Mouse (Mus musculus) adrenal gland, postnatal 36 days (tissue): ENCODE measurements at regions not wholly inside any gene's neighbourhood (a gene's known extent, or its start where the extent isn't known, plus 50 kb on each side); places are given as distances from the start of the nearest gene placed in this dataset.
A peak's percentile ranks its signal among the peaks of the same experiment; 100 is the strongest.

Experiments used
- DNase-seq, 2 experiments: peaks; one replicate each; pipeline ENCODE4 v3.0.0; 2021; ENCODE audit warnings: mixed read lengths in 1 of 2

DNA sequence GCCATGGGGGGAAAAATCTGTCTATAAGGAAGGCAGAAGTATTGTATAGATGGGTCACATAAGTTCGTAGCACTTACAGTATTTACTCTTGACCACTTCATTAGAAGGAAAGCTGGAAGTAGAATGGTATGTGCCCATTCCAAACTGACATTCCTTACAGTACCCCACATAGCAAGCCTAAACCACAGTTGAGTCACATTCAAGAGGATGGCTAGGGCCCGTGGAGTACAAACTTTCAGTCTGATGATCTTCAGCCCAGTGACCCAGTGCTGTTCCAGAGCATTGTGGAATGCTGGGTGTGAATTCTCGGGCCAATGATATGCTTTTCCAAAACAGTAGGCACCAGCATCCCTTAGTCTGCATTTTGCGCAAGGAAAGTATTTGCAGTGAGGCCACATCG is 124.2 kb upstream of the Tent5a start:
- DNase-seq, result no peak

DNA sequence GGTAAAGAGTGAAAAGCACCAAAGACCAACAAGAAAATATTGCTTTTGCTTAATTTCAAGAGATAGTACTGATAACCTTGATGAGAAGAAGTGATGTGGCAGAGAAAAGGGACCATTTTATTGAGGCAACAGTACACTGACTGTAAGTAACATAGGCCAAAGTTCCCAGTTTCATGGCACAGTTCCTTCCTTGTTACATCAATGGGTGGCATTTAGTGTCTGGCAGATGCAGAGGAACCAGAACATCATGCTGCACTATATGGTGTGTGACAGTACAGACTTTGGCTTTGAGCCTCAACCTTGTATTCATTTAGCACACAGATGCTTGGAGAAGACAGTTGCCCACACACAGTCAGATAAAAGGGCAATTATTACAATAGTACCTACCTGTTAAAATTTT is 123.7 kb upstream of the Tent5a start:
- no peak for DNase-seq

DNA sequence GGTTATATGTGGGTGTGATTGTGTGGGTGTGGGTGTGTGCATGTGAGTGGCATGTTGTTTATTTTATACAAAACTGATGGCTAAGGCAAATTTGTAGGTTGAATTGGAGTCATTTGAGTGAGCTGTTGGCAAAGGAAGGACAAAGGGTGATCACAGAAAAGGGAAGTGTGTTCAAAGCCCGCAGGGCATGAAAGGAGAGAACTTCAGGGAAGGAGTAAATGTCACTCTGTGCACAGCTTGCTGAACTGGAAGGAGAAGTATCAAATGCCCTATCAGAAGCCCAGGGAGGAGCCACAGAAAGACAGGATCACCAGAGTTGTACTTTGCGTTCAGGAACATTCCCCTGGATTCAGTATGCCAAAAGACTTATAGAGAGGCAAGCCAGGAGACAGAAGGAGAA is 122.3 kb upstream of the Tent5a start:
- no peak for DNase-seq

DNA sequence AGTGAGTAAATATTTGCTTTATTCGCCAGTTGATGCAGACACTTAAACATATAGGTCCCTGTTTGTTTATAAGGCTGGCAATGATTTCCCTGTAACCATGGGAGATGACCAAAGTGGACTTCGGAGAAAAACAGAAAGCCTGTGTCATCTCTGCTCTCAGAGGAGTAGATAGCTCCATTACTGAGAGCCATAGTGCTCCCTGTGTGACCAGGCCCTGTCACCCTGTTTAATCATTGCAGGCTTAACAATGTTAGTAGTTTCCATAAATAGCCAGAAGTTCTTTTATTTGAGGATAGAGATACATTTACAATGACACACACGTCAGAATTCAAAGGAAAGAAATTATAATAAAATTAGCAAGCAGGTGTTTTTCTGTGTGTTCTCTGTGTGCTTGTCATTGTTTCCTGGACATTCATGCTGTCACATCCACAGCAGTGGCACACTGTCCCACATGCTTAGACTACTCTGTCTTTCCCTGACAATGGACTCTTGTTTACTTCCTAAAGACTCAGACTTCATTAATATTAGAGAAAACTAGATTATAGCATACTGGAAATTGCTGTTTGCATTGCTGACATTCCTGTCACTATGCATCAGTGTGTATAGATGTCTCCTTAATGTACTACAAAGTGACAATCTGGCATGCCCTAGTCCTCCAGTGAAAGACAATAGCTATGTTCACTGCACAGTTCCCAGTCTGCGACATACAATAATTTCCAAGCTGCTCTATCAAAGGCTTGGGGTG is 115.8 kb upstream of the Tent5a start:
- DNase-seq, result no peak

DNA sequence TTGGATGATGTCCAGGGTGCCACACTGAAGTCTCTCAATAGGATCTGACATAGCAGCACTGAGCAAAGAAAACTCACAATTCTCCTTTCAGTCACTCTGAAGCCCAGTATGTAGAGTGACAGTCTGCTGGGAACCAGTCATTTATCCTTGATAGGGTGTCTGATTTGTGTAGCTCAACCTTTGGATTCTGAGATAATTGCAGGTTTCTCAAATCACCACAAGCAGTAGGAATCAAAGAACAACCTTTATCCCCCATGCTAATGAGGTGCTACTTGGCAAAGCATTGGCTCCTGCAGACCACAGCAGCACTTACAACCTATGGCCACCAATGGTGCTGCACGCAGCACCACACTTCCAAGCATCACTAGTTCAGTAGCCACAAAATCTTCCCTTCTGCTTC is 112.5 kb upstream of the Tent5a start:
- no peak for DNase-seq

DNA sequence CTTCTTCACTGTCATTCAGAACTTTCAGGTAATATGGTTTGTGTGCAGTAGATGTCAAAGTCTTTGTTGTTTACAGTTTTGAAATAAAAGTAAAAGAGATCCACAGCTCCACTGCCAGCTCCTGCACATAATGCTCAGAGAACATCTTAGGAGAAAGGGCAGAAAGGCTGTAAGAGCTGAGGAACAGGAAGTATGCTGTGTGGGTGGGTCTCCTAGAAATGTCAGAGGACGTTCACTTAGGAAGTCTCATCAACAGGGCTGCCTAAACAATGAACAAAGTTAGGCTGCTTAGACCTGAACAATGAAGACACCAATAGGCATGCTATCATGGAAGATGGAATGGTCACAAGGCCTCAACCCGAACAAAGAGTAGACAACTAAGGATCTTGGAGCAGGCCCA is 105.1 kb upstream of the Tent5a start:
- DNase-seq, result no peak

DNA sequence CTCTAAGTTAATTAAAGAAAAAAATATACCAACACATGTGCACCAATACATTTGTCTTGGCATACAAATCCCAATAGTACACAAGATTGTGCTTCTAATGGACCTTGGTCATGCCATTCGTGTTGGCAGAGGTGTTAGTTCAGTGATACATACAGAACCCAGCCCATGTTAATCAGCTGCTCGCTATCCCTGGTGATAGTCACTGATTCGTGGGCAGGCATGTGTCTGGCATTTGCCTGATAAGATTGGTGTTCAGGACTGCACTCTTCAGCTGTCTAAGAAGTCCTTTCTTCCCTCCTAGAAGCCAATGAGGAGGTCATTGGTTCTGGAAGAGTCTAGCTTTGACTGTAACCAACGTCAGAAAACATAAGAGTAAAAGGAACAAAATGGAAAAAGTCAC is 99.7 kb upstream of the Tent5a start:
- DNase-seq, result no peak

DNA sequence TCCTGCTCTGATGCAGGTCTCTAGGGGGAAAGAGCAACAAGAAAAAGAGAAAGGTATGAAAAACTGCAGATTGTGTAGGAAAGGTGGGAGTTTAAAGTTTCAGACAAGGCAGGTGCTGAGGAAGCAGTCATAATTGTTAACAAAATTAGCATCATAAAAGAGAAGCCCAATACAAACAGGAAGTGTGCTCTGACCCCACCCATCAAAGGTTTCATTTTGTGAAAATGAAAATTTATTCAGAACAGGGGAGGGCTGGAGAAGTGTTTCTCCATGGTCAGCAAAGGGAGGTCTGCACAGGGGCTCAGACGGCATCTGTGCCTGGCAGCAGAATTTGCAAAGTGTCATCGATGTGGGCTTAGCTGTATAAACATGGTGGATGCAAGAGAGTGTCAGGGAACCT is 96.8 kb upstream of the Tent5a start:
- no peak for DNase-seq

DNA sequence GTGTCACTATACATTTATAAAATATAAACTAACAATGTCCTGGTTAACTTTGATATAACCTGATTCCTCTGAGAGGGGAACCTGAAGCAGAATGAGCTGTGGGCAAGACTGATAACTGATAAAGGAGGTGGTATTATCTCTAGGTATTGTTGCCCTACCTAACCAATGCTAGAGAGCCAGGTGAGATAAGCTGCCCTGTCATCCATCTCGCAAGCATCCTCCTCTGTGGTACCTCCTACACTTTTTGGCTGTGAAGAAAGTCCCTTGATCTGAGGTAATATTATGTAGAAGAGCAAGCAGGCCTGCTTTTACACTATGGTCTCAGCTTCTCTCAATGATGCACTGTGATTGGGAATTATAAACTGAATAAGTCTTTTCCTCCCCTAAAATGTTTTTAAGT is 87.2 kb upstream of the Tent5a start:
- DNase-seq, result no peak

DNA sequence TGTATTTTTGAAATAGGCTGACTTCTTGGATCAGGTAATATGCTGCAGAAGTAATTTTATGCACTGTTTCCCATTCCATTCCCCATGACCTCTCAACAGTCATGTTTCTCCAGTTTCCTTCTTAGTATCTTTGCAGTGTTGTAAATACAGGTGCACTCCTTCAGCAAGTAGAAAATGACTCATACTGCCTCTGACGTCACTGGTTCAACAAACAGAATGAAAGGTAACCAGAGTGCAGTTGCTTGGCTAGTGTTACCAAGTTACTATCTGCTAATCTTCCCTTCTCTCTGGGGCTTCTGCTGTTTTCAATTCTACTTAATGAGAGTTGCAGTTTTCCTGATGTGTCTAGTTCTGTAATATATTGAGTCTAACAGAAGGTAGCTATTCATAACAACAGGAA is 86.7 kb upstream of the Tent5a start:
- no peak for DNase-seq

DNA sequence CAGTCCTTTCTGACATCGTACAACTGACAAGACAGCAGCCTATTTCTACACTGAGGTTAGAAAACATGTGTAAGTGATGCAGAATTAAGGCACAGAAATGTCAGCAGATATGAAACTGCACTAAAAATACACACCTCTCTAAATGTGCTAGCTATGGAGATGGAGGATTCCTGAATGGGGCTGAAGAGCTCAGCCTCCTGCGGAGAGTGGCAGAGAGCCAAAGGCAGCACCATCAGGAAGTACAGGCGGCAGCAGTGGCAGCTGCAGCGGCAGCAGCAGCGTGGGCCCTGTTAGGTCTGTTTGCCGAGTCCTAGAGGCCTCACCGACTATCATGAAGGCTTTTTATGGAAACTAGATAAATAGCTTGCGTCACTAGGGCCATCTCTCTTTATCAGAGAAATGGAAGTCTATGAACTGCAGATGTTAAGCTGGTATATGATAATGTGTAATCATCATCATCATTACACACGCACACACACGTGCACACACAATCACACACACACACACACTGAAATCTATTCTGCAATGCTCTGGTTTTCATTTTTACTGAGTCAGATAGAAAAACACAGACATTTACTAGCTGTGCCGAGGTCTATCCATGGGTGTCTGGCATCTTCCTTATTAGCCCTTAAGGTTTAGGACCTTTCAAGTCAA is 83.6 kb upstream of the Tent5a start:
- peak; percentile 55 to 63 for DNase-seq

DNA sequence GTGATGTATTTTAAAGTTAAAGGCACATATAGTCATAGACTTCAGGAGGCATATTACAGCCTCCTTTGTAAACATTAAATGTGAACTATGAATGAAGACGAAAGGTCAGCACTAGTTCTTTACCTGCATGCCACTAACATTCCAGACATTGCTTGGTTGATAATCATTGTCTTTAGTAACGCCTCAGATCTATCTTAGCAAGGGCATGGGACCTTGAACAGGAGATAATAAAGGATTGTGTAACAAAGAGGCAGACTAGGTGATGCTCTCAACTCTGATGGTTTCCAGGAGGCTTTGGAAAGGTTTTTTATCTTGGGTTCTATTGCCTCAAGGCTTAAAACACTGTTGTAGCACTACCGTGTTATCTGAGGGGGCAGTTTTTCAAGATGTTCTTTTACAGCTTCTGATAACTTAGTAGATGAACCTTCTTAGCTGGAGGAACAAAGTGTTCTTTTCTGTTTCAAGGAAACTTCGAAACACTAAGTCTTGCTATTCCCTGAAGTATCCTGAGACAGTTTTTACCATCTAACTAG is 82.9 kb upstream of the Tent5a start:
- DNase-seq, result no peak

DNA sequence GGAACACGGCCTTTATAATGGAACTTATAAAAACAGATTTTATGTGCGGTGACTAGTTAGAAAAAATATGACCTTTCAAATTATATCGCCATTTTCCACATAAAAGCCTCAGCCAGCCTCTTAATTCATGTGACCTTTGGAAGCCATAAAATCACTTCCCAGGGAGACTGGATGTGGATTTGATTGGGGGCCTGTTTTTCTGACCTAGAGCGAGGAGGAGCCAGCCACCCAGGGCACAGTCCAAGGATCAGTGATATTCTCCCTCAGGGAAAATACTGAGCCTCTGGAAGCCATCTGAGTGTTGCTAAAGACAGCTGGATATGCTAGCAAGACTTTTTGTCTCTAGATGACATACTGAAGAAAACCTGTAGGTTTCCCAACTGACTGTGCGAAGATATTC is 81.3 kb upstream of the Tent5a start:
- no peak for DNase-seq

DNA sequence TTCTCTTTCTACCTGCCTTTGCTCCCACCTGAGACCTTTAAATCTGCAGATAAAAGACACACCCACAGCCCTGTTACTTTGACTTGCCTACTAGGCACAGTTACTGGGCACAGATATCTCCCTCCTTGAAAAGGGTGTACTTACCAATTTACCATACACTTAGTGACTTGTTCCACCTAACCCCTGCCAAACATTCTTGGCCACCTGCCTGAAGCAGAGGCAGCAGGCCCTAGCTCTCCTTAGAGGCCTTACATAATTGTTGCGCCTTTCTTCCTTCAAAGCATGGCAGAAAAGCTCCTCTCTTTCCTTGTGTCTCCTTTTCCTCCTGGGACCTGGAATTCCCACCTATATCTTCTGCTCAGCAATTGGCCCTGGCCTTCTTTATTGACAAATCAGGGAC is 80.4 kb upstream of the Tent5a start:
- peak; percentile 6 to 50 for DNase-seq

DNA sequence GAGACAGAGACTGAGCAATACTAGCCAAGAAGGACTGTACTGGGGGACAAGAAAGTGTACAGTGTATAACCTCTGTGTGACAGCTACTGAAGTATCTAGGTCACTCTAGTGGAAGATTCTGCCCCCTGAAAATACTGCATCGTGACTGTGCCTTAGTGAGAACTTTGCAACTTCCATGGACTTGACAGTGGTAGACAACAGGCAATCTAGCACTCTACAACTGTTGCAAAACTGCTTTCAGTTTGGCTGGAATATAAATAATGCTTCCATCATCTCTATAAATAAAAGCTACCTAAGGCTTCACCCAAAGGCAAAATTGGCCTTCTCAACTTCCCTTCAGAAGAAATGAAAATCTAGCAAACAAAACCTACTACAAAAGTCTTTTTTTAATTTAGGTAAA is 74.6 kb upstream of the Tent5a start:
- no peak for DNase-seq

DNA sequence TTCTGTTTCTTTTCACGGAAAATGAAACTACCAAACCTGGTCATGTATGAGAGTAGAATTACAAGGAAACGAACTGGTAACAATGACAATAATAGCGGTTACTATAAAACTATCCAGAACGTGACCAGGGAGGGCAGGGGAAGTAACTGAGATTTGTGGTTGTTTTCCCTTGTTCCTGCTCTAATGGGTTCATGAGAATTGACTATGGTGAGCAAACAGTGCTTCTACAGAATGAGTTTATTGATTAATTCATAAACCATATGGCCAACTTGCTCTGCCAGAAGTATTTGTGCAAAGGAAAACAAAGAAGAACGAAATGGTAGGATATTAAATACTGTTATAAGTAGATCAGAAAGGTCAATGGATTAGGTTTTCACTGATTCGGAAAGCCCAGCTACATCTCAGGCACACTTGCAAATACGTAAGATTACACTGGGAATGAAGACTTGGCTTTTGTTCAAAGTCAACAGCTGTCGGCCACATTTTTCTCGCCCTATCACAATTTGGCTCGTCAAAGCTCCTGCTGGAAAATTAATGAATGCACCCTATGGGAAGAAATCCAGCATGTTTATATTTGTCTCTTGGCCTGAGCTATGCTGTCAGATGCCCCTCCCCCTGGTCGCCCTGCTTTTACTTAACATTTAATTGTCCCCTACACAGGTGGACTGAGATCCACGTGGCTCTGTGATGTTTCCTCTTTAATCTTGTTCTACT is 73.6 kb upstream of the Tent5a start:
- no peak for DNase-seq

DNA sequence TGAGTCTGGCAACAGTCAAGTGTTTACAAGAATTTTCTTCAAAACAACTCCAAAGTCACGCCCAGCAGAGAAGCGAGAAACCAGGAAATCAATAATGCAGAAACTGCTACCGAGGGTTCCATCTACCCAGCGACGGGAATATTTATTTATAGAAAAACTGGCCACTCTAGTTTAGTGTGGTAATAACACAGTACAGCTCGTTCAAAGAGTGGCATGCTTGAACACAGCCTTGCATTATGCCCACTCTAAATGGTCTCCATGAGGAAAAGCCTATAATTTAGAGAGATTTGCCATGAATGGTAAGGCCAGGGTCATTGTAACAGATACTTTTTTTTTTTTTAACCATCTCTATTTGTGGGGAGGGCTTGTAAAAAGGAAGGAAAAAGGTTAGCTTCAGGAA is 67.8 kb upstream of the Tent5a start:
- no peak for DNase-seq

DNA sequence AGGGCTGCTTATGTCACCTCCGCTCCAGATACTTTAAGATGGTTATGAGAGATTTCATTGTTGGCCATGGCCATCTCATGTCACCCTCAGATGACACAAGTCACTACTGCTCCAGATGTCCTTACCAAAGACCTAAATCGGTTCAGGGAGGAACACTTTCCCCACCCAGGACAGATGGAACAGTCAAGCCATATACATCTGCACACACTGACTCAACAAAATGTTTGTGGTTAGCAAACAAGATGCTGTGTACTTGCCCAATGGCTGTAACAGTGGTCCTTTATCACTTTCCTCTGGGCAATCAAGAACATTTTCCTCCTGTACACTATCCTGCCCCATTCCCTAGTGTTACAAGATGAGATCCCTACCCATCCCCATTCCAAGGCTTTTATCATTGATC is 64.1 kb upstream of the Tent5a start:
- DNase-seq, result no peak

DNA sequence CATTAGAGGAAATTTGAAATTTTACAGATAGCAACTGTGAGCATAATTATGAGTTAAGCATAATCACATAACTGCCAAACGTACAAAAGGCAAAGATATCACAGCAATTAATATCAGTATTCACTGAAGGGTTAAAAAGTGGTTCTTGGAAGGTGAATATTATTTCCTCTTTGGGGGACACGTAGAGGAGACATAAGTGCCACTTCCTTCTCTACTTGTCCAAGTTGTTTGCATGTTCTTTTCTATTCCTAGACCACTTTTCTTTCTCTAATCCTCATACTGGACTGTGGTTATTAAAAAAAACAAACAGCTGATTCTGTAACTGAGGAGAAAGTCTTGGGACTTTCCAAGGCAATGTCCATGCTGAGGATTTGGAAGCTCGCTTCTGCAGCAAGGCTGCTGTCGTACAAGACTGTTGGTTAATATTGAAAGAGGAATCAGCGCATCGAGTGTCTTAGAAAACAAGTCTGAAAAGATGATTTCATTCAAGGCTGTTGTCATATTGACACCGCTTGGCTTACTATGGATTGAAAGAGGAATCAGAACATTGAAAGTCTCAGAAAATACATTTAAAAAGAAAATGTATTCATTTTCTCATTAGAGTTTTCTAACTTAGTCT is 61.7 kb upstream of the Tent5a start:
- no peak for DNase-seq

DNA sequence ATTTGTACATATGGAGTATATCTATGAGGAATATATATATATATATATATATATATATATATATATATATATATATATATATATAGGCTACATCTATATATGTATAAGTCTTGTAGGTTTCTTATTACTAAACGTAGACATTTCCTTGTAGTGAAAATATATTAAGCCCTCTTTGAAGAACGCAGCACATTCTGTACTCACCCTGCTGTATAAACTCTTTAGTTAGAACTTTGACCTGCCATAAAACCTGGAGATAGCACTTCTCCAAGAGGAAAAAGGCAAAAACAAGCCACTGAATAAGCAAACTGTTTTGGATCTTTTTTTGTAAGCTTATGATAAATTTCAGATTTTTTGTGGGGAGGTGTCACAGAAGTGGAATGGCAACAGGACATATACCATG is 55.3 kb upstream of the Tent5a start:
- no peak for DNase-seq

DNA sequence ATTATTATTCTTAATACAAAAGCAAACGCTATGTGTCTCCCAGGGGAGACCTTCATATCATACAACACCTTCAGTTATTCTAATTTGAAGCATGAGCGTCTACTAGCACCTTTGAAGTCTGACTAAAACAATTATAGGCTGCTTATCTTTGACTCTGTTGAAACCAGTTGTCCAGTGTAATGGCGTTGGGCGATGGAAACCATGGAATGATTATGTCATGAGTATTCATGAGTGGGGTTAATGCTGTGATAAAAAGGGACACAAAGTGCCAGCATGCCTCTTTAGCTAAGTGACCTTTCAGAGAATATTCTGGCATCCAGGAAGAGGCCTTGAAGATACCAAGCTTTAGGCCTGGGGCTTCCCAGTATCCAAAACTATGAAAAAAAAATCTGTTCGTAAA is 53.6 kb upstream of the Tent5a start:
- no peak for DNase-seq

DNA sequence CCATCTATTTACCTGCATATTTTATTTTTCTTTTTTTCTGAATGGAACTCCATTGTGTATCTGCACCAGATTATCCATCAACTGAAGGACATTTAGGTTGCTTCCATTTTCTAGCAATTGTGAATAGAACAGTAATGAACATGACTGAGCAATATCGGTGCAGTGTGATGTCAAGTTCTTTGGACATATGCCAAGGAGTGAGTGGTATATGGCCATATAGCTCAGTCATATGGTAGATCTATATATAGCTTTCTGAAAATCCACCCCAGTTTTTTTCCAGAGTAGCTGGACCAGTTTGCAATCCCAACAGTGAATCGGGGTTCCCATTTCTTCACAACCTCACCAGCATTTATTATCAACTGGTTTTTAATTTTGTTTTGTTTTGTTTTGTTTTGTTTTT is 52.0 kb upstream of the Tent5a start:
- DNase-seq, result no peak
